Mouse (Mus musculus) heart, postnatal 4 days (tissue): ENCODE data around the gene Cnga4. TPM values are rescaled to one million over a fixed set of nuclear protein-coding genes. Genes with fewer than 3 reads are reported as not detected.
"Not testable (repeated sequence)": the region's sequence is repeated elsewhere in the genome, so short reads cannot be mapped to it uniquely, and the experiment has no call there.

Experiments used
- DNase-seq: peaks from one replicate; pipeline ENCODE4 v3.0.0; 2021
- total RNA-seq, 2 experiments: library from RNA; stranded (reverse); gene quantifications; 2 replicates each; pipeline ENCODE4 v1.2.3; 2021

Gene Cnga4
- not detected for total RNA-seq

- no peak for DNase-seq
Measured at GRCm38 (mm10) chr7:105404268-105404667, at the start of gene Cnga4. Gene Cnga4, plus strand, starts transcription at chr7:105404568.

GRCm38 (mm10) chr7:105356064-105356463, 48.3 kb upstream of the Cnga4 start:
- not testable (repeated sequence) for DNase-seq

DNA sequence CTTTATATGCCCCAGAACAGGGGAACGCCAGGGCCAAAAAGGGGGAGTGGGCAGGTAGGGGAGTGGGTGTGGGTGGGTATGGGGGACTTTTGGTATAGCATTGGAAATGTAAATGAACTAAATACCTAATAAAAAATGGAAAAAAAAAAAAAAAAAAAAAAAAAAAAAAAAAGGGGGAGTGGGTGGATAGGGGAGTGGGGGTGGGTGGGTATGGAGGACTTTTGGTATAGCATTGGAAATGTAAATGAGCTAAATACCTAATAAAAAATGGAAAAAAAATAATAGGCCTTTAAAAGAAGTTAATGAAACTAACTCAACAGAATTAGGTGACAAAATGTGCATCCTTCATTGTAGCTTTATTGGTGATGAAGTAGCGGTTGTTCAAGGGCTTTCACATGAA, 47.9 kb upstream of the Cnga4 start:
- not testable (repeated sequence) for DNase-seq

DNA sequence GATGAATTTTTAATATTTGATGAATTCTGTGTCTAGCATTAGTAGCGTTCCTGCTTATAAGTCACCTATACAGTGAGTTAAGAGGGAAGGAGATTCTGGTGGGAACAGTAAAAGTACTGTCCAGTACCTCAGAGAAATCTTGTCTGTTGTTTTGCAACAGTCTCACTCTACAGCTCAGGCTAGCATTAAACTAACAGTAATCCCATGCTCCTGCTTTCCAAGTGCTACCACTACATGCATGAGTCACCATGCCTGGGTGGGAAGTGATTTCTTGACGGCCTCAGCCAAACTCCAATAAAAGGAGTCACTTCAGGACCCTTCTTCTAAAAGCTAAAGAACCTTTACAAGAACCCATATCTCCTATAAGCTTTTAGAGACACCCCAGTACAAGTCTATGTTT, 42.7 kb upstream of the Cnga4 start:
- DNase-seq, result no peak

GRCm38 (mm10) chr7:105367268-105367667, 37.1 kb upstream of the Cnga4 start:
- DNase-seq, result no peak

DNA sequence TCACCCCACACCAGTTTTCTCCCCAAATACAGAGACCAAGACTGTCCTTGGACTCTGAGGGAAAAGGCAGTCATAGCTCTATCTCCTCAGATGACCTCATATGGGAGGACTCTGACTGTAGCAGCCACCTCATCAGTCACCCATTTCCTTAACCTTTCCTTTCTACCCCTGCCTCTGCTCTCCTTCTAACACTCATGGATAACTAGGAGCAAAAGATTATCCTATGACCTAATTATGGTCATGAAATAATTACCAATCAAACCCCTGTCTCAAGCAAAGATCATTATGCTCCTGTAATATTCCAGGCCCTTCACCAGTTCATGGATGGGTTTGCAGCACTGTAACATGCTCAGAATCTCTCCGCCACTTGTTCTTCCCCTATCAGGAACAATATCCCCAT, 36.4 kb upstream of the Cnga4 start, which contains the start of gene Olfr692:
Gene Olfr692, plus strand, starts transcription at position 301 of the 400 bp plus-strand sequence.
- no peak for DNase-seq

GRCm38 (mm10) chr7:105368521-105368920, 35.8 kb upstream of the Cnga4 start:
- no peak for DNase-seq

DNA sequence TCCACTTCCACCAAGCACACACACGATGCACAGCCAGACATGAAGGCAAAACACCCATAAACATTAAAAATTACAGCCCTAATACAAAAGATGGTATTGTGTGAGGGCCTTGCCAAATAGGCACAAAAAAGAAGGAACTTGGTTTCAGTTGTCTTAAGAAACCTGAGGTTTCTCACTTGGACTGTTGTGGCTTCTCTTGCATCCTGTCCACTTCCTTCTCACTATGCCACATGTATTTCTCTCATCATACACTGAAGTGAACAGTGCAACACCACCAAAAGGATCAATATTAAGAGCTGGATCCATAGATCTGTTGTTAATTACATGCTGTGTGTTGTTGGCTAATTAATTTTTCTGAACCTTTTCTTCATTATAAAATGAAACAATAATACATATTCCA, 31.5 kb upstream of the Cnga4 start:
- DNase-seq, result no peak

DNA sequence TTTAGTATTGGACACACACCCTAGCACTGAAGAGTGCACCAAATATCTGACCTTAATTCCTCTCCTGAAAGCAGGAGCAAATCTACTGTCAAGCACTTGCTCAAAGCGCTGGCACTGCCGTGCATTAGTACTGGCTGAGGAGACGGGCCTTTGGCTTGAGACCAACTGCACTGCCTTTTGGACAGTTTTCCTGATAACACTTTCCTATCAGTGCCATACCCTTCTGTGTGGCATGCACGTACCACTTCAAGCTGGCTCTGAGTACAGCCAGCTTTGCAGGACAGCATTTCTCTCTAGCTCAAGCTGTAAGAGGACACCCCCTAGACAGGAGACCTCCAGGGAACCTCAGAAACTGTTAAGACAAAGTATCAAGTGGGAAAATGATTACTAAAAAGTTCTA, 30.9 kb upstream of the Cnga4 start:
- peak; percentile 70 for DNase-seq

- no peak for DNase-seq
Measured at GRCm38 (mm10) chr7:105373976-105374375, 30.4 kb upstream of the Cnga4 start.

GRCm38 (mm10) chr7:105374866-105375265, 29.5 kb upstream of the Cnga4 start, which contains the start of gene Gm5901:
Gene Gm5901, plus strand, starts transcription at chr7:105375038.
- no peak for DNase-seq

DNA sequence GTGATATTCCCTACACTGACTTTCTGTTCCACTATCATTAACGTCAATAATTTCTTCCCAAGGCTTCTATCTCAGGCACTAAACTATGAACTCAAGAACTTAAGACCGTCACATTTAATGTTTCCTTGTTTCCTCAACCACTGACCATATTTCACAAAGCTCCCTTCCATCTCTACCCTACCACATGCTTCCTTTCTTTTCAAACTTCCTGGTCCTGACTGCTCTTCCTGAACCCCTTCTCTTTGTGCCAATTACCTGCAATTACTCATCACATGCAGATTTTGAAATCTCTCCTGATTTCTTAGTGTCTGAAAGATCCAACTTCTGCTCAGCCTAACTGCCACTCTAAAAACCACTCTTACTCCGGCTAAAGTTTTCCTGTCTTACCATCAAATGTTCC, 24.0 kb upstream of the Cnga4 start:
- DNase-seq, result no peak

DNA sequence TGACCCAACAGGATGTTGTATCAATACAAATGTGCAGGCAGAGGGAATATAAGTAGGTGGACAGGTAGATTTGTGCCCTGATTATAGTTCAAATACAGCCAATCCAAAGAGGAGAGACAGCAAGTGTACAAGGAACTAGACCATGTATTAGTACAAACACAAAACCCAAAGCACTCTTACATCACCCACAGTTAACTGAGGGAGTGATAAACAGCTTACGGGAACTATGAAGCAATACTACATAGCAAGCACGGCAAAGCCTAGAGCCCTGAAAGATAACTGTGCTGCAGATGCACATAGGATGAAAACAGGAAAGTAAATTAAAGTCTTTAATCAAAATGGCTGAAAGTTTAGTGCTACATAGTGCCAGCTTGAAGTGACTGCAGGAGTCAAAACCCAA, 16.7 kb upstream of the Cnga4 start:
- no peak for DNase-seq

DNA sequence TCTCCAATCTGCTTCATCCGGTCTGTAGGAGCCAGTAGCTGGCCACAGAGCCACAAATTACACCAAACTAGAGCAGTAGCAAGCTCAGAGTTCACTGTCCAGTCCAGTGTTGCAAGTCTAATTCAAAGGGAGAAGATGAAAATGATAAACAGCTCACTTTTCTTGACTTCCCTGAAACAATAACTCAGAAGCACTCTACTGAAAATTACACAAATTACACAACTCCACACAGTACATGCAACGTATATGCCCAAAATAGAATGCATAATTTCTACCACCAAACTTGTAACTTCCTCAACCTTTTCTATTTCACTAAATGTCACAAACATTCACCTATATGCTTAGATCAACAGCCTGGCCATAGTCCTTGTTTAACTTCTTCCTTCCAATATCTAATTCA, 14.1 kb upstream of the Cnga4 start:
- no peak for DNase-seq

- no peak for DNase-seq
Measured at GRCm38 (mm10) chr7:105394606-105395005, 9.8 kb upstream of the Cnga4 start.

GRCm38 (mm10) chr7:105395131-105395820, 9.1 kb upstream of the Cnga4 start:
- no peak for DNase-seq

DNA sequence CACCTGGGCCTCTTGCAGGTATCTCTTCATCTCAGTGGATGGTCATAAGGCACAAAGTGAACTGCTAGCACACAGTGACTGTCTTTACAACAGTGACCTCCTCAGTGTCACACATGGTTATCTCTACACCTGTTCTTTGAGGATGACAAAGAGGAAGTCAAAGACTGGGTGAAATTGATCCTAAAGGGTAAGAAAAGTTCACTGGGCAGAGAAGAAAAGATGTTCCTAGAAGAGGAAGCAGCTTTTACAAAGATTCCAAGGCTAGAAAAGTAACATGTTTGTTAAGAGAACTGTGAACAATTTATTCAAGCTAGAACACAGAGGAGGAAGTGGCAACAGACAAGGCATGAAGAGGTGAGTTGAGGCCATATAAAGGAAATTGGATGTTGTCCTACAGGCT, 8.2 kb upstream of the Cnga4 start:
- DNase-seq, result no peak

DNA sequence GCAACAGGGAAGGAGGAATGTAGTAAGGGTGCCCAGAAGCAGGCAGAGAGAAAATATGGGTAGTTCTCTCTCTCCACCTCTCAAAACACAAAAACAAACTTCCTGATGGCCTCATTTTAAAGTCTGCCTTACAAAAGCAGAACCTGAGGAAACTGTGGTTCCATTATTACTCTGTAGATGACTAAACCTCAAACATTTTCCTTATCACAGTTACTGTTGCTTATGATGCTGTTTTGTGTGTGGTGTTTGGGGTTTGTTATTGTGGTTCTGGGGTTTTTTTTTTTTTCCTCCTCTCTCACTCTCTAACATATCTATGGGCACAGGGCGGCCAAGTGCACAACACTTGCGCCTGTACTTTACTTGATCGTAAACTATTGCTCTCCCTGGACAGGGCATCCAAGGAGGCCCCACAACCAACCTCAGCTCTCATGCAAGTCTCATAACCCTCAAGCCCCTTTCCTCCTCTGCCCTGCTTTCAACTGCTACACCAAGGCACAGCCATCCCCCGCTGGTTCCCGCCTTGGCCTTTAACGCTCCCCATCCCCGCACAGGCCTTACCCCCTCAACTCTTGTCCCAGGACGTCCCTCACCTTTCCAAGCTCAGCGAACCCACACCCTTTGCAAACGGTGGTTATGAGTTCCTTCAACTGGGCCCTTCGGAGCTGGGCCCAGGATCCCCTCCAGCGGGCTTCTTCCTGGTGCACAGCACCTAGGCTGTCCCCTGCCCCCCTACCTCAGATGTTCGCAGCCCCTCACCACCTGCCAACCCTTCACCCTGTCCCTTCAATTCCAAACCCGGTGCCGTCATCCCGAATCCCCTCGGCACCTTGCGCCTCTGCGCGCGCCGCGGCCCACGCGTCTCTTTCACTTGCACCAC, 5.1 kb upstream of the Cnga4 start:
- no peak for DNase-seq

DNA sequence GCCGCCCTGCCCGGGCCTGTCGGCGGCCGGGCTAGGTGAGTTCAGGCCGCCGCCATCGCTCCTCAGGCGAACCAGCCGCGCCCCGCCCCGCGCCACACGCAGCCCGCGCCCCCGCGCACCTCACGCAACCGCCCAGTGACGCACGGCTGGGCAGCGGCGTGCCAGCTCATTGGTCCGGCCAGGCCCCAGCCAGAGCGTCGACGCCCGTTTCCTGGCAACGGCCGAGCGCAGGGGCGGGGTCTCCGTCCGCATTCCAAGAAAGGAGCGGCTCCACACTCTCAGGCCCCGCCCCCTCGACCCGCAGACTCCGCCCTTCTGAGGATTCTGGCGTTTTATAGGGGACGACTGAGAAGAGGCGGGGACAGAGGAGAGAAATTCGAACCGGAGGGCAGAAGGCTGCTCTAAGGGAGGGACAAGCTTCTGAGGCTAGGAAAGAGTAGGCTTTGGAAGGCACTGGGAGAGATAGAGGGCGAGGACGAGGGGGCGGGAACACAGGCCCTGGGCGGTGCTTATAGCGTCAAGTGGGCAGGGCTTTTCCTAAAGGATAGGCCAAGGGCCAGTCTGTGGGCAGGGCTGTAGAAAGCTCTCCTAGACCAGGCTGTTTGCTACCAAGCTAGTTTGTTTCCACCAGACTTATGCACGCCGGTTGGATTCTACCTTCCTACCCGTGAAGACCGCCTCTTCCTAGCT, 4.3 kb upstream of the Cnga4 start, which contains the start of gene Fam160a2:
Gene Fam160a2, minus strand, starts transcription at position 120 of the 690 bp plus-strand sequence.
- DNase-seq, result peak; percentile 100

GRCm38 (mm10) chr7:105406322-105406721, 2.0 kb downstream of the Cnga4 start:
- no peak for DNase-seq

DNA sequence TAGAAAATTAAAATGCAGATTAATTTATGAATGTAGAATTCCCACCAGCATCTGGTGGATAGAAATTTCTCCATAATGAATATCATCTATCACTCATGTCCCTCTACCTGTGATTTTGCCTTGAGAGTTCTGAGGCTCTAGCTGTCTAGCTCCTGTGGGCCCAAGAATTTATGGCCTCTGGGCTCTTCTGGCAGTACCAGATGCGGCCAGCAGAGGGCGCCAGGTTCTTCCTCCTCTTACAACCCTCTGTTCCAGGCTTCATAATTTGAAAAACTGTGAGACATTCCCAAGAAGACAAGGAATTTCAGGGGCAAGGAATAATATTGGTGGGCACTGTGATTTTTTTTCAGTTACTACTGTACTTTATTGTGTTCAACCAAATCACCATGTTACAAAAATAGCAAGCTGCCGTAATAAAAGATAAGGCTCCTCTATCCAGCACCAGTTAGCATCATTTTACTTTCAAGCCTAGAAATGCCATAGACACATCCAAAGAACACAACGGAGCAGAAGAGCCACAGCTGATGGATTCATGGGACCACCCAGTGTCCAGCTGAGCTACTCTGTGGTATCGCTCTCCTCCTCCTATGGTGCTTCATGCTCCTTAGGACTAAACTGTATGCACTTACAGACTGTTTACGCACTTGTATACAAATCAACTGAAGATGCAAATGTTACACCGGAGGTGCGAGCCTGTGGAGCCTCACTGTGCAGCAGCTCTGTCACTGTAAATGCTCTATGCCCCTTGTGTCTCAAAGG, 7.7 kb downstream of the Cnga4 start:
- DNase-seq, result peak; percentile 86

- no peak for DNase-seq
Measured at GRCm38 (mm10) chr7:105414385-105414784, 10.0 kb downstream of the Cnga4 start.
